Mouse (Mus musculus) cerebellum, adult 8-10 months (tissue): ENCODE measurements around the gene Ipp.

Source experiments
- DNase-seq: peaks from one replicate; pipeline ENCODE4 v3.0.0; 2022

Gene Ipp

GRCm38 (mm10) chr4:116558151-116558882 is 51.0 kb downstream of the Ipp start:
- DNase-seq = no peak
